Mouse (Mus musculus) adrenal gland, postnatal 4 days (tissue): ENCODE data around the gene Naif1. TPM values are rescaled to one million over a fixed set of nuclear protein-coding genes. Genes with fewer than 3 reads are reported as not detected.
"Not testable (repeated sequence)": the region's sequence is repeated elsewhere in the genome, so short reads cannot be mapped to it uniquely, and the experiment has no call there.

Source experiments
- DNase-seq, 2 experiments: peaks; one replicate each; pipeline ENCODE4 v3.0.0; 2021 to 2022; ENCODE audit warnings: low spot score in 2 of 2, mixed read lengths in 2 of 2
- total RNA-seq, 2 experiments: library from RNA; stranded (reverse); gene quantifications; 2 replicates each; pipeline ENCODE4 v1.2.3; 2021

Naif1 gene
- total RNA-seq, 2 experiments from 2014 or later = 4.1 to 4.2 TPM

DNA sequence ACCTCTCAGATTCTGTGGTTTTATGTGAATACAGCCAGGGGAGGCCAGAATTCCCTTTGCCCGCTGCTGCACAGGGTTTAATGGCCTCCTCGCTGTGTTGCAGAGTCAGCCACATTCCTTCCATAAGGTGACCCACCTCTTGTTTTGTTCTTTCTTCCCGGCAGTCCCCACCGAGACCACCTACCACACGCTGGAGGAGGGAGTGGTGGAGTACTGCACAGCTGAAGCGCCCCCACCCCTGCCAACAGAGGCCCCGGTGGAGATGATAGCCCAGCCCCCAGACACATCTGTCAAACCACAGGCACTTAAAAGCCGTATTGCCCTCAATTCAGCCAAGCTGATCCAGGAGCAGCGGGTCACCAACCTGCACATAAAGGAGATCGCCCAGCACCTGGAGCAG lies 4.4 kb downstream of the Naif1 start:
- DNase-seq = no peak

DNA sequence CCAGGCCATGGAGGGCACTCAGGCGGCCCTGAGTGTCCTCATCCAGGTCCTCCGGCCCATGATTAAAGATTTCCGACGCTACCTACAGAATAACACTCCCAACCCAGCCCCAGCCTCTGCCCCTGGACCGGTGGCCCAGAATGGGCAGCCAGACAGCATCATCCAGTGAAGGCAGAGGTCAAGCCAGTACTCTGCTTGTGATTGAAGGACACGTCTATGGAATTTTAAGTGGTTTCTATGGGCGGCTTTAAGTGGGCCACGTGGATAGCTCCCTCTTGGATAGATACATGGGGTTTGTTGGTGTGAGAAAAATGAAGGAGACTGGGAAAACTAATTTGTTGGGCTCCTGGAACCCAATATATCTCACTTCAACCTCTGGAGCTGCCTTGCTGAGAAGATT lies 4.8 kb downstream of the Naif1 start:
- no peak for DNase-seq

DNA sequence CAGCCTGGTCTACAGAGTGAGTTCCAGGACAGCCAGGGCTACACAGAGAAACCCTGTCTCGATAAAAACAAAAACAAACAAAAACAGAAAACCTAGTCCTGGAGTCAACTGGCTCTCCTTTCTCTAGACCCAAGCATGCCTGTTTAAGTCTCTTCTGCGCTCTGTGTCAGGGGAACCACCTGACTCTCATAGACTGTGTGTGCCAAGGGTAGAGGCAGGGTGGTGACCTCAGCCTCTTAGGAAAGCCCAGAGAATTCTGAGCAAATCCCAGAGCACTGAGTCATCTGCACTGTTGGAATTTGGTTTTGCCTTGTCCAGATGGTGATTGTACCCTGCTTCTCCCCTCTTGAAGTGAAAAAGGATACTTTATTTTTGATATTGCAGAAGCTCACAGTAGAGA lies 8.0 kb downstream of the Naif1 start:
- DNase-seq = no peak

DNA sequence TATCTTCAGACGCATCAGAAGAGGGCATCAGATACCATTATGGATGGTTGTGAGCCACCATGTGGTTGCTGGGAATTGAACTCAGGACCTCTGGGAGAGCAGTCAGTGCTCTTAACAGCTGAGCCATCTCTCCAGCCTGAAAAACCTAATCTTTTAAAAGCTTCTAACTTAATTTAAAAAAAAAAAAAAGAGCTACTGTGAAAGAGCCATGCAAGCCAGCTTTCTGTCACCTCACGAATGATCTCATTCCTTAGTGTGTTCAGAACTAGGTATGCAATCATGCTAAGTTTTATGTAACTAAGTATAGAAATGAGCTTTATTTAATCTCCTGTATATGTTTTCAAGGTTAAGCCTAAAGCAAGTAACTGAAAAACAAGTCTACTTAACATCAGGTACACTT lies 9.4 kb downstream of the Naif1 start:
- no peak for DNase-seq

DNA sequence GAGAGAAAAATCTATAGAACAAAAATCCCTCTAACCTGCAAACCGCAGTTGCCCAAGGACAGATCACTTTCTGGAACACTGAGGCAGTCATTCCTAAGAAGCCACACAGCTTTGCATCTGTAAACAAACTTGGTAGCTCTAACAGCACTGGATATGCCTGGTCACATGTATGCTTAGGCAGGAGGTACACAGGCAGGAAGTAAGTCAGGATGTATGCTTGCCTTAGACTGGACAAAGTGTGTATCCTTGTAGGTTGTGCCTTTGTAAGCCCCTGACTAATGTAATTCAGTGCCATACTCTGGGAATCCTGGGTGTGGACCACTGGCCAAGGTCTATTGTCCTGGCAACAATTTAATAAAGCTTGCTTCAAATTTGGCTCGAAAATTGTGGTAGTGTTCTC lies 13.5 kb downstream of the Naif1 start:
- DNase-seq = no peak

DNA sequence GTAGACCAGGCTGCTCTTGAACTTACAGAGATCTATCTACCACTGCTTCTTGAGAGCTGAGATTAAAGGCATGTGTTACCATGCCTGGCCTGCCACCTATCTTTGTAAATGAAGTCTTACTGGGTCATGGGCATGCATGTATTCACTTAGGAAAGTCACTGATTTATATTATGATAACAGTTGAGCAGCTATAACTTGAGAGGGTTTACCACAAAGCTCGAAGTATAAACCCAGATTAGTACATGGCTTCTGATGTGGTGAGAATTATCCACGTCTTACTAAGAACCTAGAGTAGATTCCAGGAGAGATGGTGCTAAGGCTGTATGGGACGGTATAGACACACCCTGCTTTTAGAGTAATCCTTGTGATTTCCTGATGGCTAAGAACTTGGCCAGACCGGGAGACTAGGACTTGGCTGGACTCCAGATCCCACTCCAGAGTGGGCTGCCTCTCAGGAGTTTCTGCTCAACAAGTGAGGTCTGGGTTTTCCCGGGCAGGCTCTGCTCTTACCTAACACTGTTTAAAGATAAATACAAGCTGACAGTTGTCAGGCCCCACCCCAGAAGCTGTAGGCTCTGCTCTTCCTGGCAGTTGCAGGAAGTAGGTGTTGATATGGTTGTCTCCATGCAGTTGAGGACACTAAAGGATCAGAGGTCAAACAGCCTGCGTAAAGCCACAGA lies 14.1 kb downstream of the Naif1 start:
- no peak for DNase-seq

DNA sequence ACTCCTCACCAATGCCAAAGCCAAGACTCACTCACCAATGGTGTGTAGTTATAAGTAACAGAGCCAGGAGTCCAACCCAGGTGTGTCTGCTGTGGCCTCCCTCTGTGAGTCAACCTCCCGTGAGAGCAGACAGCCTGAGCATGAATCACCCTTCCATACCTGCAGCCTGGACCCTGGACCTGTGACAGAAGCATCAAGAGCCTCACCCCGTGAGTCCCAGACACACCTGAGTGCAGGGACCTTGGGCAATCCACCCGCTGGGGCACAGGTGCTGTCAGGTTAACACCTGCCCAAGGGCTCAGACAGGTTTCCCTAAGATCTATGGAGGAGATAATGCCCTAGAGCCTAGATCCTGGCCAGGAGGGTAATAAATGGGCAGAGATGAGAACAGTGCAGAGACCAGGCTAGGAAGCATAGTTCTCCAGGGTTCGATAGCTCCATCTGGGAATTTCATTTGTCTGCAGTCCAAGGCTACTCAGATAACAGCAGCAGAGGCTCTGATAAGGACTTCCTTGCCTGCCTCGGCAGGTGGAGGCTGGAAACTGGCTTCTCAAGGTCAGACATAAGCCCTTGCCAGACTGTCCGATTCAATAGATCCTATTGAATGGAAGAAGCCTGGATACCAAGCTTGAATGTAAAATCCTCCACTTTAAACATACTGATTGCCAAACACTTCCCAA lies 20.9 kb downstream of the Naif1 start:
- no peak for DNase-seq

DNA sequence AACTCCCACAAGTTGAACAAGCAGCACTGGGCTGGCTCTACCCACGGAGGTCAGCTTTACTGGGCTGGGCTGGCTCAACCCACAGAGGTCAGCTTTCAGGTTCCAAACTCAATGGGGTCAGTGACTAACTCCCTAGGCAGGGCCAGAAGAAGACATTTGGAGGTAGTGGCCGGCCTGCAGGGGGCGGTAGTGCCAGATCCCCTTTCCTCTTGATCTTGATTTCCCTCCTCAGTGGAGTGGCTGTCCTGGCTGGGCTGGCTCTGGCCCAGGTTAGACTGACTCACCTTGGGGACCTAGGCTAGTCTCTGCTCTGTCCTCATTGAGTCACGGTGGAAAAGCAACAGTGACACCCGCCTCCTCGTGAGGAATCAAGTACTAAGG lies 21.4 kb downstream of the Naif1 start:
- DNase-seq = no peak

DNA sequence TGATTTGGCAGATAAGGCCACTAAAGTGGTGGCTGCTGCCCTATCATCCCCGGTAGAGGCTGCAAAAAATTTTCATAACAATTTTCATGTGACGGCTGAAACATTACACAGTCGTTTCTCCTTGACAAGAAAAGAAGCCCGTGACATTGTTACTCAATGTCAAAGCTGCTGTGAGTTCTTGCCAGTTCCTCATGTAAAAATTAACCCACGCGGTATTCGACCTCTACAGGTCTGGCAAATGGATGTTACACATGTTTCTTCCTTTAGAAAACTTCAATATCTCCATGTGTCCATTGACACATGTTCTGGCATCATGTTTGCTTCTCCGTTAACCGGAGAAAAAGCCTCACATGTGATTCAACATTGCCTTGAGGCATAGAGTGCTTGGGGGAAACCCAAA lies 25.1 kb downstream of the Naif1 start:
- not testable (repeated sequence) for DNase-seq

DNA sequence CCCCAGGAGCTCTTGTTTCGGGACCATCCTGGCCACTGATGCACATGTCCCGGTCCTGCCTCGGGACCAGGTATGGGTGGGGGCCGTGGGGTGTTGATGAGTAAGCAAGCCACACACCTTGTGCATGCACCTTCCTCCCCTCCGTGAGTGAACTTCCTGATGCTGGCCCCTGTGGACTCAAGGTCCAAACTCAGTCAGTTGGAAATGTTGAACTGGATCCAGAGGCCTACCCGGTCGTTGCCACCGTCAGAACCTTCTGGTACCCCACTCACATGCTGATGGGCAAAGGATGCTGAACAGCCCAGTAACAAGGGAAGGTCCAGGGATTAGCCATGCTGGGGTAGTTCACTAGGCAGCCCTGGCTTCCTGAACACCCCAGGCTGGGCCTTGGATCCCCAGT lies 32.1 kb downstream of the Naif1 start:
- no peak for DNase-seq

DNA sequence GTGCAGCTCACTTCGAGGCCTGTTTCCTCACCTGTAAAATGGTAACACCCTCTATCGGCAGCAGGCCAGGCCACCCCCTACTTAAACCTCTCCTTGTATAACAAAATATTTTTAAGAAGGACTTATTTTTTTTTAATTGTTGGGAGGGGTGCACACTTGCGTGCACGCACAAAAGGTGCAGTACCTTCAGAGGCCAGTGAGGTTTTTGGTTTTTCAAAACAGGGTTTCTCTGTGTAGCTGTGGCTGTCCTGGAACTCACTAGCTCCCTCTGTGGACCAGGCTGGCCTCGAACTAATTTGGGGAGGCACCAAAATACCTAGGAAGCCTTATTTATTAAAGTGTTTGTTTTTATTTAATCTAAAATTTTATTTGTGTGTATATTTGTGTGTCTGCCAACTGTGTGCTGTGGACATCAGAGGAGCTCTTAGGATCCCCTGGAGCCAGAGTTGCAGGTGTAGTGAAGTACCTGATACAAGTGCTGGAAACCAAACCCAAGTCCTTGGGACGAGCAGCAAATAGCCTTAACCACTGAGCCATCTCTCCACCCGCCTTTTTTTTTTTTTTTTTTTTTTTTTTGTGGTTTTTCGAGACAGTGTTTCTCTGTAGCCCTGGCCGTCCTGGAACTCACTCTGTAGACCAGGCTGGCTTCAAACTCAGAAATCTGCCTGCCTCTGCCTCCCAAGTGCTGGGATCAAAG lies 33.1 kb downstream of the Naif1 start:
- DNase-seq = no peak

DNA sequence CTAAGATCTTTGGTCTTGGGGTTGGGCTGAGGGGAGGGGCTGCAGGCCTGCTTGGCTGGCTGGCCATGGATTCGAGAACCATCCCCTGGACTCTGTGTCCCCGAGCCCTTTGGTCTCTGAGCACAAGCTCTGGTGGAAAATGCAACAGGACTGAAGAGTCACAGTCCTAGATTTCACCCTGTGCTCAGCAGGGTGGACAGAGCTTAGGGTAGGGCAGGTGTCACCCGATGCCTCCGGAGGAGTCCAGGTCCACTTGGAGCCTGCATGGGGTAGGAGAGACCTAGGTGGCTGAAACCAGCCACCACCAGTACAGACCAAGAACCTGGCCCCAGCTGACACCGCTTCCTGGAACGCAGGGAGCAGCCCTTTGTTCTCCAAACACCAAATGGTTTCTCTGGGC lies 34.7 kb downstream of the Naif1 start:
- no peak for DNase-seq

DNA sequence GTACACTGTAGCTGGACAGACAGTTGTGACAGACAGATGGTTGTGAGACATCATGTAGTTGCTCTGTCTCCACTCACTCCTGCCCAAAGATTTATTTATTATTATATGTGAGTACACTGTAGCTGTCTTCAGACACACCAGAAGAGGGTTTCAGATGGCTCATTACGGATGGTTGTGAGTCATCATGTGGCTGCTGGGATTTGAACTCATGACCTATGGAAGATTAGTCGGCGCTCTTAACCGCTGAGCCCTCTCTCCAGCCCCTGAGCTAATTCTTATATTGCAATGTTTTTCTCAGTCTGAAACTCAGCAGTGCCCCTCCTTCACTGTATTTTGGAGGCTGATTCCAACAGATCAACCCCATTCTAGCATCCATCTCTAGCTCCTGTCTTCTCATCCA lies 35.5 kb downstream of the Naif1 start:
- DNase-seq = no peak

DNA sequence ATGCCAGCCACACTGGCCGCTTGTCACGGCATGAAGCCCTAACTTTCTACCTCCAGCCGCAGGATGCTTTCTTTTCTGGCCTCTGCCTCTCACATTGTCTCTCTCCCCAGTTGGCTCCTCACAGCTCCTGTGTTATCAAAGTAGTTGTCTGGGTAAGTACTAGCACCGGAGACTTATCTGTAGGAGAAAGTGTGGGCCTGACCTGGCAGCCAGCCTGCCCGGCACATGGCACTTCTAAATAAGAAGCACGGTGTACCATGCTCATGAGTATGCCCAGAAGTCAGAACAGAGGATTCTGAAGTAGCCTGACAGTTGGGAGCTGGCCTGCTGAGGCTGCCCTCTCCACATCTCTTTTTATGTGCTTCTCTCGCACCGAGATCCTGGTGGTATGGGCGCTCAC lies 35.9 kb downstream of the Naif1 start:
- no peak for DNase-seq

DNA sequence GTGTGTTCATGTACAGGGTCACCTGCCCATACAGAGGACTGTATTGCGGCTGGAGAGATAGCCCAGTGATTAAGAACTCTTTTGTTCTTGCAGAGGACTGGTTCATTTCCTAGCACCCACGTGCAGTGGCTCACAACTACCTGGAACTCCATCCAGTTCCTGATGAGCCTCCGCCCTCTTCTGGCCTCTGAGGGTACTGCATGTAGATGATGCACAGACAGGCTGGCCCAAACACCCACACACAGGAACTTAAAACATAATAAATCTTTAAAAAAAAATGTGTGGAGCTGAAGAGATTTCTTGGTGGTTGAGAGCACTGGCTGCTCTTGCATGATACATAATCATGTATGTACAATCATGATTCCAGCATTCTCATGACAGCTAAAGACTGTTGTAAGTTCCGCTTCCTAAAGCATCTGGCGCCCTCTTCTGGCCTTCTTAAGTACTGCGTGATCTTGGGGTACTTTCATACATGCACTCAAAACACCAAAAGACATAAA lies 36.9 kb downstream of the Naif1 start:
- peak; percentile 74 to 89 for DNase-seq

DNA sequence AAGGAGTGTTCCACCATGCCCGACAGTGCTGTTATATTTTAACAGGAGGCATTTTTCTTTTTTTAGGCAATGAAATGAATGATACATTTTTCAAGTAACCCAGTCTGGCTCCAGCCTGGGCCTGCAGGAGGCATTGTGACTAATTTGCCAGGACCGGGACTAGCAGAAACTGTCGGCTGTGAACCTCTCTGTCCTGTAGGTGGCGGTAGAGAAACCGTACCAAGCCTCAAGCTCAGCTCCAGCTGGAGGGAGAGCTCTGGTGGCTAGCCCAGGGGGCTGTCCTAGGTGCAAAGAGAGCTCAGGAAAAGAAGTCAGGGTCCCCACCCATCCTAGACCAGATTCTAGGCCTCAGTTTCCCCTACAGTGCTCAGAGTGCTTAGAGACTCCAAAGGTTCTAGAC lies 38.4 kb downstream of the Naif1 start:
- peak in 1 of 2 experiments; percentile 58 for DNase-seq

DNA sequence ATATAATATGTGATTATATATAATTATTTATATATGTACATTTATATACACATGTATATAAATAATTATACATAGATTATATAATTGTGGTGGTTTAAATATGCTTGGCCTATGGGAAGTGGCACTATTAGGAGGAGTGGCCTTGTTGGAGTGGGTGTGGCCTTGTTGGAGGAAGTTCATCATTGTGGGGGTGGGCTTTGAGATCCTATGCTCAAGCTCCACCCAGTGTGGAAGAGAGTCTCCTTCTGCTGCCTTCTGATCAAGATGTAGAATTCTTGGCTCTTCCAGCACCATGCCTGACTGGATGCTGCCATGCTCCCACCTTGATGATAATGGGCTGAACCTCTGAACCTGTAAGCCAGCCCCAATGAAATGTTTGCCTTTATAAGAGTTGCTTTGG lies 40.5 kb downstream of the Naif1 start:
- DNase-seq = not testable (repeated sequence)

DNA sequence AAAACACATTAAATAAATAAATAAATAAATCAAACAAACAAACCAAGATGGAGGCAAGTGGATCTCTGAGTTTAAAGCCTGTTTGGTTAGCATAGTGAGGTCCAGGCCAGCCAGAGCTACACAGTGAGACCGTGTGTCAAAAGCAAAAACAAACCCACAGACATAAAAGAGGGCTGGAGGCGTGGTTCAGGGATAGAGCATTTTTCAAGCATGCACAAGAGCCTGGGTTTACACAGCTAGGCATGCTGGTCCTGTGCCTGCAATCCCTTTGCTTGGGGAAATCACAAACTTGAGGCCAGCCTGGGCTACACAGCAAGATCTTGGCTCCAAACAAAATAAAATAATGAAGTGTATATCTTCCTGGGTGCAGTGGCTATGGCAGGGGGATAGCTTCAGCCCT lies 42.4 kb downstream of the Naif1 start:
- no peak for DNase-seq

DNA sequence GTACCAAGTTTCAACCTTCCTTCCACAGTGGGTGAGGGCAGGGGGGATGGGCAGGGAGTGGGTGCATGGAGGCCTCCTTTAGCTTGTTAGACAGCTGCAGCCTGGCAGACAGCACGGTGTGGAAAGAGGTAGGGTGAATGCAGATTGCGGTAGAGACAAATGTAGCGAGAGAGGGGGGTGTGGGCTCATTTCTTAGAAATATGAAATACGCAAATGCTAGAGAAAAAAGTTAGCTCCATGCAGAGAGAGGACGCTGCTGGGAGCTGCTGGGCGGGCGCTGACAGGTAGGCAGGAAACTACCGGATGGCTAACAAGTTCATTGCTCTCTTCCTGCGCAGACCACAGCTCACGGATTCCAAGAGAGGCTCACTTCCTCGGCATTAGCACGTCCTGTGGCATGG lies 43.0 kb downstream of the Naif1 start:
- DNase-seq = no peak

DNA sequence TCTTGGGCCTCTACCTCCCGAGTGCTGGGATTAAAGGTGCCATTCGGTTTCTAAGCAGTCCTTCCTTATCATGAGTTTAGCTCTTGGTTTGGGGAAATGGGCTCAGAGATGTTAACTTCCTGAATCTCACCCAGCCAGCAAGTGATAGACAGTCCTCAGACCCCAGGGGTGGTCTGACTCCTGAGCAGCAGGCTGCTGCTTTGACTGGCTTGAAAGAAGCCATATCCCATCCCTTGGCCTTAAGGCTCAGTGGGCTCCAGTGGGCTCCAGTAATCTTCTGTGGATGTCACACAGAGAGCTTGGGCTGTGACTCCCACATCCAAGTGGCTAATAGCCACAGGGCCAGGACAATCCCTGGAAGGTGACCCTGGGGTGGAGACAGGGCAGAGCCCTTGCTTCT lies 44.3 kb downstream of the Naif1 start:
- no peak for DNase-seq

DNA sequence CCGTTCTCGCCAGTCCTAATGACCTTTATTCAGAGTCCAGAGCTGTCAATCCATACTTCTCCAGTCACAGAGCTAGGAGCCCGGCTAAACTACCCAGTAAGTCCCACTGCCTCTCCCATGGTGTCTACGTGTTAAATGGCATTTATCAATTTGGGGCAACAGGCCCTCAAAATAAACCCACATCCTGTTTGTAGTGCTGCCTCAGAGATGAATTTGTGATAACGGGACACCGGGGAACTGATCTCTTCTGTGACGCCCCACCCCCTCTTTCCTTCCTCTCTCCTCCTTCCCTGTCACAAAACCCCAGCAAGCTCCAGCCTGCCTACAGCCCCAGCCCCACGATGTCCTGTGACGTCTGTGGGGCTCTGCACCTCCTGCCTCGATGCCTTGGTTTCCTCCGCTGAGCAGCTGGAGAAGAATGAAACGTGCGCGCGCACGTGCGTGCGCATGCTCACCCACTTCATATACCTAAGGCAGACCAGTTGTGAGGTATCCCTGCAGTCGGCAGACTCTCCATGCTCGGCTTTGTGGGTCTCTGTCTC lies 45.0 kb downstream of the Naif1 start:
- no peak for DNase-seq

DNA sequence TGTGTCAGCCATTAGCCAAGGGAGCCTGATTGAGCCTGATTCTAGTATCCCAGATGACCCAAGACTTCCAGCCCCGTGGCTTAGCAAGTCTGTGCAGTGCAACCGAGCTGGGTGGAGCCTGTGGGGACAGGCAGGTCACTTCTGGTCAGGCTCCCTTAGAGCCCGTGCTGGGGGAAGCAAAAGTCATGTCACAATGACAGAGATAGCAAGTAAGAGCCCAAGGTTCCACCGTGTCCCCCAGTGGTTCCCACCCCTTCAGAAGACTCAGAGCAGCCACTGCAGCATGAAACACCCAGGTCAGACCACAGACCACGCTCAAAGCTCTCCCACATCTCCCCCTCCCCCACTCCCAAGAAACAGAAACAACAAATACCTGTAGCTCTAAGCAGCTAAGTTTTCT lies 45.9 kb downstream of the Naif1 start:
- DNase-seq = no peak
